Mouse (Mus musculus): ENCODE results near the gene Camkmt.

DNA sequence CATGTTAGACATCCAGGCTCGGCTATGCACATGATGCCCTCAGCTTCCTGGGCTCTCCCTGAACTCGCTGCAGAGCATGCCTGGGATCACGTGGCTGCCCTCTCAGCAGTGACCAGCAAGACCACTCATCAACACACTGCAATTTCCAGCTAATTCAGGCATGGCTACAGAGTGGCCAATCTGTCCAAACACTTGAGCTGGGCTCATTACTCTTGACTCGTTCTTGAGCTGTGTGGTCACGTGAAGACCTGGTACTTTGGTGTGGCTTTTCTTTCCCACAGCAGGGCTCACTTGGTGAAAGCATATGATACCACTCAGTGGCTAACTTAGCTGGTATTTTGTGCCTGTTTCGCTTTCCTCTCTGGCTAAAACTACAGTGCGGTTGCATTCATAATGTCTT, 282.2 kb downstream of the Camkmt start:
- TF ChIP-seq POLR2A (IDR thresholded peaks at IDR 0.05; ENCODE audit: low read depth, low read length) (no peak), CTCF (conservative IDR thresholded peaks at IDR 0.05; ENCODE audit: insufficient read depth, insufficient read length, low read depth, low read length) (no peak)
